Mouse (Mus musculus) bone marrow macrophage, adult 2 months (primary cell): ENCODE measurements at regions not wholly inside any gene's neighbourhood (a gene's known extent, or its start where the extent isn't known, plus 50 kb on each side); places are given as distances from the start of the nearest gene placed in this dataset.

Experiments
- CTCF ChIP-seq: IDR thresholded peaks from 2 replicates; pipeline ENCODE4 v1.5.1; 2012; ENCODE audit warnings: low read depth, mild to moderate bottlenecking, low read length, moderate library complexity
- POLR2A ChIP-seq: IDR thresholded peaks from 2 replicates; pipeline ENCODE4 v1.6.1; 2012; ENCODE audit warnings: mild to moderate bottlenecking, low read depth, low read length, borderline replicate concordance

DNA sequence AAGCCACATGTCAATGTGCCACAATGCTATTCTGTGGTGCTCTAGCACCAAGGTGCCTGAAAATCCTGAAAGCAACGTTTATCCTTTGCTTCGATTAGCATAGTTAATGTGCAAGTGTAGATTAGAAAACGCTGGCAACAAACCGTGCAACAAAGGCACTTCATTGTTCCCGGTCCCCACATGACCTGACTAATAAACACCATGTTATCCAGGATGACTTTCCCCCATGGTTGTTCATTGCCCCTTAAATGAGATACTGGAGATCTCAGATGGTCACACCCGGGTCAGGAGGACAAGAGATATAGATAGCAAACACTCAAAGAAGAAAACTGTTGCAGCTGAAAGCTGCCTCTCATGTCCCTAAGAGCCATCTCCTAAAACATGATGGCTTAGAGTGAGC is 180.3 kb downstream of the Btg1 start:
- TF ChIP-seq CTCF = no peak
- TF ChIP-seq POLR2A = no peak
